Mouse (Mus musculus): ENCODE data around the gene Cacnb1. TPM values are rescaled to one million over a fixed set of nuclear protein-coding genes. Genes with fewer than 3 reads are reported as not detected.

Gene Cacnb1
- polyA plus RNA-seq, 1 experiment: 5.2 TPM

DNA sequence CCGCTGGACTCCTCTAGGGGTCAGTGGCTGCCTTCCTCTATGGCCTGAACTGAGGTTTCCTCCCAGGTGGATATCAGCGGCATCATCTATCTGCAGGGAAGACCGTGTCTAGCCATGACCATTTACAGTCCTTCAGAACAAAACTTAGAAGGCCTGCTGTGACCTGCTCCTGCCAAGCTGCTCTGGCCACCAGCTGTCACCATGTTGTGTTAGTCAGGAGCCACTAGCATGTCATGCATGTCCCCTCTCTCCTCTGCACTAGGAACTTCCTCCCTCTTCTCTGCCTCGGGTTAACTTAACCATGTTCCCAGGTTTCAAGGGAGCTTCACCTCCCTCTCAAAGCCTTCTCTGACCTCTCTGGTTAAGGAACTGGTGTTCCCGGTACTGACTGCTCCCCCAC is 23.1 kb downstream of the Cacnb1 start:
- Histone ChIP-seq H3K4me1 (ENCODE audit: control insufficient read depth, insufficient read depth, low read length) (peaks cover 3% of the 10 kb centered on the region), H3K27ac (ENCODE audit: insufficient read depth, low read length) (no peak overlapping the region), H3K4me3 (ENCODE audit: low read depth, low read length) (no peak overlapping the region), H3K36me3 (ENCODE audit: control insufficient read depth, insufficient read depth, low read length, poor library complexity, severe bottlenecking) (no peaks in the 10 kb centered on the region), H3K9me3 (replicated peaks; ENCODE audit: control insufficient read depth, insufficient read depth, low read length, poor library complexity, severe bottlenecking) (no peaks in the 10 kb centered on the region), H3K27me3 (ENCODE audit: control insufficient read depth, insufficient read depth, low read length, poor library complexity, severe bottlenecking) (no peaks in the 10 kb centered on the region), H3K9ac (ENCODE audit: low read depth, poor library complexity, severe bottlenecking) (no peak overlapping the region)
- TF ChIP-seq POLR2A (IDR thresholded peaks at IDR 0.05; ENCODE audit: insufficient read depth, low read length): no peak
- TF ChIP-seq EP300 (IDR thresholded peaks at IDR 0.05; ENCODE audit: insufficient read depth, low read depth, low read length): no peak
- no peak for TF ChIP-seq CTCF (IDR thresholded peaks at IDR 0.05; ENCODE audit: low read depth, low read length)

DNA sequence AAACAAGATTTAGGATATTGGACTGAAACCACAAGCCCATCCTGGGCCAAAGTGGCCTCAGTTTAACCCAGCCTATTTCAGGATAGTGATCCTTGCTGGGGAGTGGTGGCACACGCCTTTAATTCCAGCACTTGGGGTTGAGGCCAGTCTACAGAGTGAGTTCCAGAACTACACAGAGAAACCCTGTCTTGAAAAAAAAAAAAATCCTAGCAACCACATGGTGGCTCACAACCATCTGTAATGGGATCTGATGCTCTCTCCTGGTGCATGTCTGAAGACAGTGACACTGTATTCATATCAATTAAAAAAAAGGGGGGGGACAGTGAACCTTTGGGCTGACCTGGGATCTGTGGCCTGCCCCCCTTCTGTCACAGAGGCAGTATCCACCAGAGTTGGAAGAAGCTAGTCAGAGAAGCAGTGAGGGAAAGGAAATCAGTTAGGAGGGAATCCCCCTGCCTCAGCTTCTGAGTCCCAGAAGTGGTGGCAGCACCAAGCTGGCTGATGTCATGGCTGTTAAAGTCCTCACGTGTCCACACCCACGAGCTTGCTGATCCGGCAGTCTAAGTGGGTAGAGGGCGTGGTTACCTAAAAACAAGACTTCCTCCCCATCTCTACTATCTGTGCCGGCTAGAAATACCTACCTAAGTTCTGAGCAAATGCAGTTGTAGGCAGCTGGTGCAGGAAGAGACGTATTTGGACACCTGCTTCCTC is 23.8 kb downstream of the Cacnb1 start:
- H3K27me3 ChIP-seq (ENCODE audit: control insufficient read depth, insufficient read depth, low read length, poor library complexity, severe bottlenecking): no peaks in the 10 kb centered on the region

GRCm38 (mm10) chr11:97998074-97998793 is 24.6 kb downstream of the Cacnb1 start:
- Histone ChIP-seq H3K4me1 (ENCODE audit: control insufficient read depth, insufficient read depth, low read length) (peaks cover 2% of the 10 kb centered on the region), H3K4me3 (ENCODE audit: low read depth, low read length) (no peak overlapping the region), H3K9ac (ENCODE audit: low read depth, poor library complexity, severe bottlenecking) (no peak overlapping the region), H3K36me3 (ENCODE audit: control insufficient read depth, insufficient read depth, low read length, poor library complexity, severe bottlenecking) (no peaks in the 10 kb centered on the region), H3K9me3 (replicated peaks; ENCODE audit: control insufficient read depth, insufficient read depth, low read length, poor library complexity, severe bottlenecking) (no peaks in the 10 kb centered on the region), H3K27me3 (ENCODE audit: control insufficient read depth, insufficient read depth, low read length, poor library complexity, severe bottlenecking) (no peaks in the 10 kb centered on the region), H3K27ac (ENCODE audit: insufficient read depth, low read length) (no peak overlapping the region)
- TF ChIP-seq EP300 (IDR thresholded peaks at IDR 0.05; ENCODE audit: insufficient read depth, low read depth, low read length) (no peak), POLR2A (IDR thresholded peaks at IDR 0.05; ENCODE audit: insufficient read depth, low read length) (no peak), CTCF (IDR thresholded peaks at IDR 0.05; ENCODE audit: low read depth, low read length) (no peak)

More for the DNA sequence above, 23.8 kb downstream of the Cacnb1 start:
- Histone ChIP-seq H3K9me3 (replicated peaks; ENCODE audit: control insufficient read depth, insufficient read depth, low read length, poor library complexity, severe bottlenecking) (no peaks in the 10 kb centered on the region), H3K4me1 (ENCODE audit: control insufficient read depth, insufficient read depth, low read length) (peaks cover 2% of the 10 kb centered on the region), H3K9ac (ENCODE audit: low read depth, poor library complexity, severe bottlenecking) (no peak overlapping the region), H3K4me3 (ENCODE audit: low read depth, low read length) (no peak overlapping the region), H3K36me3 (ENCODE audit: control insufficient read depth, insufficient read depth, low read length, poor library complexity, severe bottlenecking) (no peaks in the 10 kb centered on the region), H3K27ac (ENCODE audit: insufficient read depth, low read length) (no peak overlapping the region)
- TF ChIP-seq POLR2A (IDR thresholded peaks at IDR 0.05; ENCODE audit: insufficient read depth, low read length) (no peak), EP300 (IDR thresholded peaks at IDR 0.05; ENCODE audit: insufficient read depth, low read depth, low read length) (no peak), CTCF (IDR thresholded peaks at IDR 0.05; ENCODE audit: low read depth, low read length) (no peak)

DNA sequence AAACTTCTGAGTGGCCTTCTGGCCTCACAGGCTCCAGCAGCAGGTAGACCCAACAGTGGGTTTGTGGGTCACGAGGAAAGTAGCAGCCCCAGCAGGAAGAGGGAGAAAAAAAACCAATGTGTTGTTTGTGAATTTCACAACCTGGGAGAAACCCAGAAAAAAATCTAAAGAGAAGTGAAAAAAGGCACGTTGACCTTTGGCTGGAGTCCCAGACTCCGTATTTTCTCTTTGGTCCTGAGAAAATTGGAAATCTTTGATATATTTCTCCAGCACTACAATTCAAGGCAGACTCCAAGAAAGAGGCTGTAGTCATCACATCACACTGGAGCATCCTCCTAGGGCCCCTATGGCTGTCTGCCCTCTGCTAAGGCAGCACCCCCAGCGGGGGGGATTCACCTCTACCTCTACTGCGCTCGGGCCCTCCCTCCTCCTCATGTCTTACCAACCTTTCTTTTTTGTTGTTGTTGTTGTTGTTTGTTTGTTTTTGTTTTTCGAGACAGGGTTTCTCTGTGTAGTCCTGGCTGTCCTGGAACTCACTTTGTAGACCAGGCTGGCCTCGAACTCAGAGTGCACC is 25.4 kb downstream of the Cacnb1 start:
- Histone ChIP-seq H3K4me1 (ENCODE audit: control insufficient read depth, insufficient read depth, low read length) (peaks cover 2% of the 10 kb centered on the region), H3K36me3 (ENCODE audit: control insufficient read depth, insufficient read depth, low read length, poor library complexity, severe bottlenecking) (no peaks in the 10 kb centered on the region), H3K27ac (ENCODE audit: insufficient read depth, low read length) (no peak overlapping the region), H3K9me3 (replicated peaks; ENCODE audit: control insufficient read depth, insufficient read depth, low read length, poor library complexity, severe bottlenecking) (no peaks in the 10 kb centered on the region), H3K9ac (ENCODE audit: low read depth, poor library complexity, severe bottlenecking) (no peak overlapping the region), H3K4me3 (ENCODE audit: low read depth, low read length) (no peak overlapping the region), H3K27me3 (ENCODE audit: control insufficient read depth, insufficient read depth, low read length, poor library complexity, severe bottlenecking) (no peaks in the 10 kb centered on the region)
- TF ChIP-seq CTCF (IDR thresholded peaks at IDR 0.05; ENCODE audit: low read depth, low read length) (no peak), POLR2A (IDR thresholded peaks at IDR 0.05; ENCODE audit: insufficient read depth, low read length) (no peak), EP300 (IDR thresholded peaks at IDR 0.05; ENCODE audit: insufficient read depth, low read depth, low read length) (no peak)

DNA sequence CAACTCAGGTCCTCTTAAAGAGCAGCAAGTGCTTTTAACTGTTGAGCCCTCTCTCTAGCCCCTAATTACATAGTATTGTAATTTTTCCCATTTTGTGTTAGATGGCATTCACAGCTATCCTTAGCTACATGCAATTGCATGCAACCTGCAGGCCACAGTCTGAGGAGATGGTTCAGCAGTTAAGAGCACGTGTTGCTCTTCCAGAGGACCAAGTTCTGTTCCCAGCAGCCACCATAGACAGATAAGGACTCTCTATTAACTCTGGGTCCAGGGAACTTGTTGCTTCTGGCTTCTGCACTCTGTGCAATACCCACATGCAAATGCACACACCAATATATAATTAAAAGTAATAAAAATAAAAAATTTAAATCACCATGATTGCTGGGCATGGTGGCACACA is 26.1 kb downstream of the Cacnb1 start:
- no peaks in the 10 kb centered on the region for H3K36me3 ChIP-seq (ENCODE audit: control insufficient read depth, insufficient read depth, low read length, poor library complexity, severe bottlenecking)
- no peaks in the 10 kb centered on the region for H3K9me3 ChIP-seq (replicated peaks; ENCODE audit: control insufficient read depth, insufficient read depth, low read length, poor library complexity, severe bottlenecking)
- no peaks in the 10 kb centered on the region for H3K27me3 ChIP-seq (ENCODE audit: control insufficient read depth, insufficient read depth, low read length, poor library complexity, severe bottlenecking)
- peaks cover 2% of the 10 kb centered on the region for H3K4me1 ChIP-seq (ENCODE audit: control insufficient read depth, insufficient read depth, low read length)
- no peak for TF ChIP-seq POLR2A (IDR thresholded peaks at IDR 0.05; ENCODE audit: insufficient read depth, low read length)
- no peak for TF ChIP-seq CTCF (IDR thresholded peaks at IDR 0.05; ENCODE audit: low read depth, low read length)
- TF ChIP-seq EP300 (IDR thresholded peaks at IDR 0.05; ENCODE audit: insufficient read depth, low read depth, low read length): no peak
- no peak overlapping the region for H3K27ac ChIP-seq (ENCODE audit: insufficient read depth, low read length)
- H3K4me3 ChIP-seq (ENCODE audit: low read depth, low read length): no peak overlapping the region
- no peak overlapping the region for H3K9ac ChIP-seq (ENCODE audit: low read depth, poor library complexity, severe bottlenecking)

Measured in ES-Bruce4 (cell line).